Mouse (Mus musculus) Patski (cell line): ENCODE measurements at regions not wholly inside any gene's neighbourhood (a gene's known extent, or its start where the extent isn't known, plus 50 kb on each side); places are given as distances from the start of the nearest gene placed in this dataset.

Experiments
- ATAC-seq: fragments of 100-300 bp; one replicate; pipeline ENCODE4 v1.8.0; 2021
- CTCF ChIA-PET: fragments of 350-600 bp; sonication (Branson Sonifier 250); formaldehyde crosslinking; loops from one replicate; lab custom pipeline; 2022; ENCODE audit warnings: inconsistent platforms; lab: Charles Lee
- POLR2A ChIA-PET: fragments of 350-600 bp; sonication (Branson Sonifier 250); formaldehyde crosslinking; loops from one replicate; lab custom pipeline; 2022; ENCODE audit warnings: antibody characterized with exemption, inconsistent platforms; lab: Charles Lee
- DNase-seq: peaks from one replicate; pipeline ENCODE4 v3.0.0-alpha.2; 2011; ENCODE audit warnings: low read depth, low spot score
- H3K27me3 ChIP-seq: fragments of 371-371 bp; one replicate; pipeline ENCODE4 v1.5.1; 2021
- CTCF ChIP-seq: fragments of 100-300 bp; IDR thresholded peaks from one replicate; pipeline ENCODE4 v1.5.1; 2021
- in situ Hi-C: fragments of 300-500 bp; cut with MboI; formaldehyde crosslinking; loops from 3 replicates; pipeline ENCODE4 v1.11.1; 2018; ENCODE audit warnings: low pct_unique_long_range_greater_than_20kb, mixed read lengths

DNA sequence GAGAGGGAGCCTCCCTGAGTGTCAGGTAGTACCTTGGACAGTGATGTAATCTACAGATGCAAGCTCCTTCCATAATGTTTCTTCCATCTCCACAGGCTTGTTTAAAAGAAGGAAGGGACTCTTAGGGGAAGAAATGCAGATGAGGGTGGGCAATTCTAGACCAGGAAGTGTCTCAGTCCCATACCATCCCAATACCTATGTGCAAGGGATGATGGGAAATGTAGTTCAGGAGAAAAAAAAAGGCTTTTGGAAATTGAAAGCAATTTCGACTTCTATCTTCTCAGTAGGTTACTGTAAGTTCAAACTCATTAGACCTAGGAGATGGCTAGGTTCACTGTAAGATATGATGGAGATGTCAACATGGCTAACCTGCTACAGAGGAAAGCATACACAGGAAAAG lies 68.3 kb downstream of the Cd83 start:
- DNase-seq (no peak), ATAC-seq (no peak)
- in situ Hi-C loops = loop anchor here (10.0 kb wide), 1 partner anchor 1122 kb away; no protein-coding TSS in a partner anchor
- no peak for TF ChIP-seq CTCF
- CTCF ChIA-PET = no interaction called here
- no peaks in the 10 kb centered on the region for H3K27me3 ChIP-seq
- POLR2A ChIA-PET = interaction anchor here (0.6 kb wide), 1 partner anchor 10 kb away, joined by 4 read pairs; no protein-coding TSS in a partner anchor

DNA sequence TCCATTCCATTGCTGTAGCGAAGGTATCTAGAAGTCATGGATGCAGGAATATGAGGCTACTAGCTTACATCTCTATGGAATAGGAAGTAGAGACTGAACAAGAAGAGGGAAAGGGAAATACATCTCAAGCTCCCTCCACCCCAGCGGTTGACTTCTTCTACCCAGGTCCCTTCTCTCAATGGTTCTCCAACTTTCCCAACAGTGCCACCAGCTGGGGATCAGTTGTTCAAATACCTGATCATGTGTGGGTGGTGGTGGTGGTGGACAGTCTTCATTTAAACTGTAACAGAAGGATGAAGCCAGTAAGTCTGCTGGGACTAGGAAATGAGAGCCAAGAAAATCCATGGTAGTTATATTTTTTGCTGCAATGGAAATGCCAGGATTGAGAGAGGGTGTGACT lies 70.4 kb downstream of the Cd83 start:
- no peak for TF ChIP-seq CTCF
- in situ Hi-C loops = loop anchor here (10.0 kb wide), 1 partner anchor 1120 kb away; no protein-coding TSS in a partner anchor
- DNase-seq = no peak
- ChIA-PET CTCF (no interaction called here), POLR2A (no interaction called here)
- H3K27me3 ChIP-seq = no peaks in the 10 kb centered on the region
- no peak for ATAC-seq

DNA sequence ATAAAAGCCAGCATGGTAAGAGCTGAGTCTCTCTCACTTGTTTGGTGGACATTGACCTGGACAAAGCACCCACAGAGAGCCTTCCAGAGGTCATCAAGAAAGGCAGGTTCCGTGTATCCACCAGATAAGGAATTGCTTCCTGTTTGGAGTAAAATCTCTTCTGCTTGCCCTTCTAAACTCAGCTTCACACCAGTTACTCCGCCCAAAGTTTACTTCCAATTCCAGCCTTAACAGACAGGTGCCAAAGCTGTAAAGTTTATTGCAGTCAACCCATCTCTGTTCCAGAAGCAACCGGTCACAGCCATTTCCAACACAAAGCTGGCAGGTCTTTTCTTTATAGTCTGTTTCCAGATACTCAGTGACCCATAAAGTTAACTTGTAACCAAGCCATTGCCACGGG lies 76.4 kb downstream of the Cd83 start:
- ChIA-PET POLR2A (interaction anchor here (0.6 to 0.7 kb wide), 2 partner anchors 174 to 472 kb away, joined by 3 to 4 read pairs; no protein-coding TSS in a partner anchor), CTCF (no interaction called here)
- no peak for TF ChIP-seq CTCF
- H3K27me3 ChIP-seq = no peaks in the 10 kb centered on the region
- no peak for DNase-seq
- in situ Hi-C loops = loop anchor here (5.0 kb wide), 1 partner anchor 226 kb away; no protein-coding TSS in a partner anchor
- no peak for ATAC-seq

DNA sequence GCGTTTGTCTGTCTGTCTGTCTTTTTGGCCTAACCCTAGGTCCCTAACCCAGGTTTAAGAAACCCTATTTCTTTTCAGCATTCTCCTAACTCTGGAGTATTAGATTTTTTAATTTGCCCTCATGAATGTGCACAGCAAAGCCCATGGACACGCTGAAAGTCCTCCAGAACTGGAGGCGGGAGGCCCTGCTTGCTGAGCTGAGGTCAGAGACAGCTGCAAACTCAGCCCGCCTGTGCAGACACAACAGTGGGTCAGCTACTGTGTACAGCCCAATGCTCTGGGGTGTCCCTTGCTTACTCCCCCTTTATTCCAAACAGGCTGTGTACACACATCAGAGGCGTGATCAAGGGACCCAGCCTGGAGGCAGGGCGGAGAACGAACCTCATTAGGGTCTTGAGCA lies 76.8 kb downstream of the Cd83 start:
- no peak for DNase-seq
- POLR2A ChIA-PET = no interaction called here
- CTCF ChIA-PET = no interaction called here
- no peak for ATAC-seq
- in situ Hi-C loops = loop anchor here (5.0 kb wide), 1 partner anchor 226 kb away; no protein-coding TSS in a partner anchor
- no peak for TF ChIP-seq CTCF
- no peaks in the 10 kb centered on the region for H3K27me3 ChIP-seq

DNA sequence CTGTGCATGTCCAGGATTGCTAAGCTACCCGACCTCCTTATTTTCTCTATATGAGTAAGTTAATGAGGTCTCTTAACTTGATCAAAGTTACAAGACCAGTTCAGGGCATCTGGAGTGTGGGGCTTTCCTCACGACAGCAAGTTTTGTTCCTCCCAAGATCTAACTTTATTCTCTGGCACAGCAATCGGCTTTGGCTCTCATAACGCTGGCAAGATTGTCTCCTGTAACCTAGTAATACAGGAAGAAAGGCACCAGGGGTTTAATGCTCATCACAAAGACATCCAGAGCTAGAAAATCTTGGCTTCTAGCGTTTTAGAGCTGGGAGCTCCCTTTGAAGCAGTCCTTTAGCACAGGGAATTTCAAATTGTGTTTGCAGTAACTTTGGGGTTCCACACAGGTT lies 77.5 kb downstream of the Cd83 start:
- CTCF ChIA-PET = interaction anchor here (1.8 kb wide), 1 partner anchor 13 kb away, joined by 3 read pairs; no protein-coding TSS in a partner anchor
- in situ Hi-C loops = loop anchor here (5.0 kb wide), 1 partner anchor 225 kb away; no protein-coding TSS in a partner anchor
- DNase-seq = no peak
- TF ChIP-seq CTCF = no peak
- no peaks in the 10 kb centered on the region for H3K27me3 ChIP-seq
- POLR2A ChIA-PET = interaction anchor here (1.1 kb wide), 1 partner anchor 9 kb away, joined by 4 read pairs; no protein-coding TSS in a partner anchor
- no peak for ATAC-seq

DNA sequence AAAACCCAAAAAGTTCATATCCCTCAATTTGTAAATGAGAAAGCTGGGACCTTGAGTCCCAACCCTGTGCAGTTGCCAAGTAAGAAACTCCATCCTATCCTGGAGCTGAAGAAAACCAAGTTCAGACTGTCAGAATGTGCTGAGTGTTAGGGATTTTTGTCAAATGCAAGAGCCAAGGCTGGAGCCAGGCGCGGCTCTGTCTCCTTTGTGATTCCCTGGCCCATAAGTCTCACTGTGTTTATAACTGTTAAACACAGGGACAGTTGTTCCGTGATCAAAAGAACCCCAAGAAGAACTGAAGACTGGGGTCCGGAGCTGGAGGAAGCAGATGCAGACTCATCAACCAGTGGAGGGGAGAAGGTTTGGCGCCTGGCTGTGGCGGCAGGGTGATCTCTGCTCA lies 78.0 kb downstream of the Cd83 start:
- no peaks in the 10 kb centered on the region for H3K27me3 ChIP-seq
- no peak for TF ChIP-seq CTCF
- ChIA-PET POLR2A (interaction anchor here (0.7 to 1.1 kb wide), 2 partner anchors 9 to 81 kb away, joined by 3 to 4 read pairs; no protein-coding TSS in a partner anchor), CTCF (interaction anchor here (1.8 kb wide), 1 partner anchor 14 kb away, joined by 3 read pairs; no protein-coding TSS in a partner anchor)
- ATAC-seq (no peak), DNase-seq (no peak)
- in situ Hi-C loops = loop anchor here (5.0 kb wide), 1 partner anchor 225 kb away; no protein-coding TSS in a partner anchor

DNA sequence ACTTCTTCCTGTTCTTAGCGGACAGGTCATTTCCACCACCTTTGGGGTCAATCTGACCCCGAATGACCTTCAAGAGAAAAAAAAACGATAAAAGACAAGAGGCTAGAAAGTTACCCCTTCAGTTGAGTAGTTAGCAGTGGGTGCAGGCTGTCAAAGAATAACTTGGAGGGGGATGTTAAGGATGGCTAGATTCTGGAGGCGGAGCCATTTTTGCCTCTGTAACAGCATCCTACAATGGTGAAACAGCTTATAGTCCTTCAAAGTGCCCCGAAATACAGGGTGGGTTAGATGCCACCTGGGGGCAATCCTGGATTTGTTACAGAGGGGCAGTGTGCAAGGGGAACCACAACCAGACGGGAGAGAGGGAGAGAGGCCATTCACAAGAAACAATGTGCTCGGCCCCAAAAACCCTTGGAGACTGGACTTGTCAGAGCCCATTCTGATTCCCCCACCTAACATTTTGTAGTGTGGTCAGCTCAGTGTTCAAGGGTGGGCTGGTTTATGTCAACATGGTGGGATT lies 79.1 kb downstream of the Cd83 start:
- H3K27me3 ChIP-seq = no peaks in the 10 kb centered on the region
- in situ Hi-C loops = loop anchor here (5.0 kb wide), 1 partner anchor 224 kb away; no protein-coding TSS in a partner anchor
- DNase-seq = no peak
- no peak for TF ChIP-seq CTCF
- no peak for ATAC-seq
- ChIA-PET CTCF (interaction anchor here (1.8 kb wide), 1 partner anchor 15 kb away, joined by 3 read pairs; no protein-coding TSS in a partner anchor), POLR2A (no interaction called here)

DNA sequence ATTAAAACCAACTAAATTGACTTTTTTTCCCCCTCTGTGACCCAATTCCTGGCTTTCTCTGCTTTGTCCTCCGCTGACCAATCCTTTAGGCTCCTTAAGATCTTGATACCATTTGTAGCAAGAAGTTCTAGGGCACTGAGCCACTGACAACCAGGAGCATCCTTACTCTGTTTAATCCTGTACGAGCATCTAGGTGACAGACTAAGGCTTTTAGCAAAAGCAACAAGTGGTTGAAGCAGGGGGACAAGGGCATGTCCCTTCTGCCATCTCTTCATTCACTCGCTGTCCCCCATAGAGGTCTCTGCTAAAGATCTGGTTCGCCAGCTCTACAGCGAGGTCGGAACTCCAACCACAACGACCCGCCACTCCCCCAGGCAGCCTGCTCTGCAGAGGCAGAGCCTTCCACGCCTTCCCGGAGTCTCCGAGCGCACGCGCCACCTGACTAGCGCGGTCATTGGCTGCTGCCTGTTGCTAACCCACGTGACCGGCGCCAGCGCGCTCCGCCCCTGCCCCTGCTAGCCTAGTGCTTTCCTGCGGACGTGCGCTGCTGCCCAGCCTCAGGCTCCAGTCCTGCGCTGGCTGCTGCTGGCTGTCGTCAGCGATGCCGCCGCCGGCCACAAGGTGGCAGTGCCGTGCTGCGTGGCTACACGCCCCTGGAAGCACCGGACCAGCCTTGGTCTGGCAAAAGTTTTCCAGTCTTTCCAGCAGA lies 79.7 kb downstream of the Cd83 start:
- H3K27me3 ChIP-seq = no peaks in the 10 kb centered on the region
- TF ChIP-seq CTCF = peak; percentile 100
- in situ Hi-C loops = loop anchor here (5.0 kb wide), 1 partner anchor 223 kb away; no protein-coding TSS in a partner anchor
- POLR2A ChIA-PET = interaction anchor here (1.0 kb wide), 1 partner anchor 870 kb away, joined by 3 read pairs; no protein-coding TSS in a partner anchor
- ATAC-seq (peak; percentile 89), DNase-seq (peak; percentile 56)
- CTCF ChIA-PET = no interaction called here

DNA sequence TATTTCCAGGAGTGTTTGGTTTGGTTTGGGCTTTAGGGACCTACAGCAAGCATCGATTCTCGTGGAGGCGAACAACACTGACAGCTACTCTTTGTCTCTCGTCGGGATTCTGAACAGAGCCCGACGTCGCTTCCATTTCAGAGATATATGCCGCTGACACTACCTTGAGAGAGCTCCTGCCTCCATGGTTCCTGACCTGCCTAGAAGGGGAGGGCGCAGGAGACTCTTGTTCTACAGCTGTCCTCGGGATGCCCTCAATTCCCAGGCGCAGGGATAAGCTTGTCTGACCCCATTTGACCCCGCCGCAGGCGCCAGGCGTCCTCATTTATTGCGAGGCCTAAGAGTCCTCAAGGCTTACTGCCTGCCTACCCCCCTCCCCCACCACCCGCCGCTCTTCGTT lies 80.5 kb downstream of the Cd83 start:
- no peak for DNase-seq
- in situ Hi-C loops = loop anchor here (5.0 kb wide), 2 partner anchors 102 to 437 kb away; no protein-coding TSS in a partner anchor
- CTCF ChIA-PET = interaction anchor here (0.7 to 1.2 kb wide), 2 partner anchors 630 to 922 kb away, joined by 3 read pairs; no protein-coding TSS in a partner anchor
- POLR2A ChIA-PET = interaction anchor here (0.6 to 1.0 kb wide), 2 partner anchors 713 to 870 kb away, joined by 3 read pairs; no protein-coding TSS in a partner anchor
- TF ChIP-seq CTCF = no peak
- no peak for ATAC-seq
- no peaks in the 10 kb centered on the region for H3K27me3 ChIP-seq

DNA sequence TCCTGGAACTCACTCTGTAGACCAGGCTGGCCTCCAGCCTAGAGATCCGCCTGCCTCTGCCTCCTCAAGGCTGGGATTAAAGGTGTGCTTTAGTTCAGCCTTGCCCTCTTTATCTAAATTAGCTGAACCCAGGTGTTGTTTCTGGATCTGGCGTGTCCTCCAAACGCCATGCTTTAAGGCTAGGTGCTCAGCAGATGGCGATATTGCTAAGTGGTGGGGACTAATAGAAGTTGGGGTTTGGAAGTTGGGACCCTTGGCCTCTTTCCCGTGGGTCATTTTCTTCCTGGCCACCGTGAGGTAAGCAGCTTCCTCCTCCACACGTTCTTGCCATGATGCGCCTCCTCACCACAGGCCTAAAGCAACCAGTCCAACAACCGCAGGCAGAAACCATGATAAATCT lies 91.3 kb downstream of the Cd83 start:
- no peak for DNase-seq
- peak; percentile 35 for TF ChIP-seq CTCF
- H3K27me3 ChIP-seq = no peaks in the 10 kb centered on the region
- POLR2A ChIA-PET = no interaction called here
- CTCF ChIA-PET = no interaction called here
- in situ Hi-C loops = loop anchor here (10.0 kb wide), 2 partner anchors 299 to 689 kb away; no protein-coding TSS in a partner anchor
- no peak for ATAC-seq
